Mouse (Mus musculus): Measurements from ENCODE around the gene Fcgr4.
"Not testable (repeated sequence)": the region's sequence is repeated elsewhere in the genome, so short reads cannot be mapped to it uniquely, and the experiment has no call there.

Gene Fcgr4

GRCm38 (mm10) chr1:171018737-171019136 is at the start of gene Fcgr4:
Fcgr4 (plus strand) TSS chr1:171018920.
- DNase-seq: no peak

DNA sequence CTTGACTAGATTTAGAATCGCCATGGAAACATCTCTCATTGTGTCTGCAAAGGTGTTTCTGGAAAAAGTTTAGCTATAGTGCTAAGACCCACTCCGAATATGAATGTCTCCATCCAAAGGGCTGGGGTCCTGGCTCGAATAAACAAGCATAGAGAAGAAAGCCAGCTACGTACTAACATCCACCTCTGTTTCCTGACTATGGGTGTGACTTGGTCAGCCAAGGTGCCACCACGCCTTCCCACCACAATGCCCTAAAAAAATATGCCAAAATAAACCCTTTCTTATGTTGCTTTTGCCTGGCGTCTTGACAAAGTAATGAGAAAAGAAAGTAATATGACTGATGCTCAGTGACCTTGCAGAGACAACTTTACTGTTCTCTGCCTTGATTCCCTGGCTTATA is 46.2 kb upstream of the Fcgr4 start:
- no peak for DNase-seq

GRCm38 (mm10) chr1:170972936-170973335 is 45.8 kb upstream of the Fcgr4 start:
- no peak for DNase-seq

- DNase-seq: peak; percentile 33
Measured at GRCm38 (mm10) chr1:170974171-170974570, 44.5 kb upstream of the Fcgr4 start.

GRCm38 (mm10) chr1:170974736-170975135 is 44.0 kb upstream of the Fcgr4 start:
- DNase-seq: no peak

DNA sequence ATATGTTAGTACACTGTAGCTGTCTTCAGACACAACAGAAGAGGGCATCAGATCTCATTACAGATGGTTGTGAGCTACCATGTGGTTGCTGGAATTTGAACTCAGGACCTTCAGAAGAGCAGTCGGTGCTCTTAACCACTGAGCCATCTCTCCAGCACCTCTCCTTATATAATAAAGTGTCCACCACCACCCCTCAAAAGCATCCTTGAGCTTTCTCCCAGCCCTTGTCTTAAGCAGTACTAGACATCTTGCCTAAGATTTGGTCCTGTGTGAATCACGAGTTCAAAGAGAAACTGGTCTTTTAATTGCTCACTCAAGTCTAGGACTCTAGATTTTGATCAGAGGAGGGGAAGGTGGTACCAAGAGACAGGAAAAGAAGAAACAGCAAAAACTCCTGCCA is 43.4 kb upstream of the Fcgr4 start:
- DNase-seq: not testable (repeated sequence)

- peak; percentile 77 for DNase-seq
Measured at GRCm38 (mm10) chr1:170975751-170976161, 43.0 kb upstream of the Fcgr4 start.

GRCm38 (mm10) chr1:170976447-170976846 is 42.3 kb upstream of the Fcgr4 start, which contains the start of gene Fcgr2b:
Fcgr2b (minus strand) TSS chr1:170976547.
- DNase-seq: no peak

GRCm38 (mm10) chr1:170978601-170979000 is 40.1 kb upstream of the Fcgr4 start:
- no peak for DNase-seq

DNA sequence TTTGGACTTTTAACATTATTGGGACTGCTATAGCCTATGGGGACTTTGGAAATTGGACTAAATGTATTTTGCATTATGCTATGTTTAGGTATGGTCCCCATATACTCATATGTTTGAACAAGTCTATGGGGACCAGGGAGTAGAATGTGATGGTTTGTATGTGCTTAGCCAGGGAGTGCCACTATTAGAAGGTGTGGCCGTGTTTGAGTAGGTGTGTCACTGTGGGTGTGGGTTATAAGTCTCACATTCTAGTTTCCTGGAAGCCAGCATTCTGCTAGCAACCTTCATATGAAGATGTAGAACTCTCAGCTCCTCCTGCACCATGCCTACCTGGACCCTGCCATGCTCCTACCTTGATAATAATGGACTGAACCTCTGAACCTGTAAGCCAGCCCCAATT is 37.0 kb upstream of the Fcgr4 start:
- DNase-seq: not testable (repeated sequence)

GRCm38 (mm10) chr1:170982301-170982700 is 36.4 kb upstream of the Fcgr4 start:
- no peak for DNase-seq

DNA sequence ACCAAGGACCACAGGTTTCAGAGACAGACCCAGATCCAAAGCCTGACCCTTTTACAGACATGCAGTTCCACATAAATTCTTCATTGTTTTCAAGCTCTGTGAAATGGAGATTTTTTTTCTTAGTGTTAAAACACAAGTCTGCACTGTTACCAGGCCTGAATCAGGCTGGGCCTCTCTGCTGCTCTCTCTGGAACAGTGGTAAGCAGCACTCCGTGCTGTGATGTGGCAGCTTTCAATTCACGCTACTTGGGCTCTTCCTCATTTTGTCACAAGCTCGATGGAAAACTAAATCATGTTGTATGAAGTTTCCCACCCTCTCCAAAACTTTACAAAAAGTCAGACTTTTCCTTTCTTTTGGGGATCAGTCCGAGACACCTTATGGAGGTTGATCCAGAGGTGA is 35.7 kb upstream of the Fcgr4 start:
- no peak for DNase-seq

- DNase-seq: no peak
Measured at GRCm38 (mm10) chr1:170985092-170985491, 33.6 kb upstream of the Fcgr4 start.

DNA sequence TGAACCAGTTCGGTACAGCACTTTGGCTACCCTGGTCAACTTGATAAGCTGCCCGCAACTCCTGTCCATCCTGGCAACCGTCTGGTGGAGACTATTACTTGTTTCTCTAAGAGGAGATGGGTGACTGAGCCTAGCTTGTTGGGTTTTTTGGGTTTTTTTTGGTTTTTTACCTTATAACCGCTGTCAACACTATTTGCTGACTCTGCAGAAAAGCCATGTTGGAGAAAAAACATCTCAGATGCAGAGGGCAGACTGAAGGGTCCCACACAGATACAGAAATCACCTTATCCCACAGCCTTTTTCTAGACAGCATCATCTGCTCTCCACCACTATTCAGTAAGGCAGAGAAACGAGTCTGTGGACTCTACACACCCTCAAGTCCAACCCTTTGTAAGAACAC is 32.9 kb upstream of the Fcgr4 start:
- DNase-seq: no peak

GRCm38 (mm10) chr1:170989656-170990055 is 29.1 kb upstream of the Fcgr4 start:
- no peak for DNase-seq

DNA sequence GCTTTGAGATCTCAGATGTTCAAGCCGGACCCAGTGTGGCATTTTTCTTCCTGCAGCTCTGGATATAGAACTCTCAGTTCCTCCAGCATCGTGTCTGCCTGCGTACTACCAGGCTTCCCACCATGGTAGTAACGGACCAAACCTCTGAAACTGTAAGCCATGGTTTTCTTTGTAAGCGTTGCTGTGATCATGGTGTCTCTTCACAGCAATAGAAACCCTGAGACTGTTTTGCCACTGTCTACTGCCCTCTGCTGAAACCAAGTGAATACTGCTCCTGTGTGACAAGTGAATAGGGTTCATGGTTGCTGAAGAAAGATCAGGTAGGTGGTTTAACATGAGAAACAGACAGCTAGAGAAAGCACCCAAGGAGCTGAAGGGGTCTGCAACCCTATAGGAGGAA is 26.2 kb upstream of the Fcgr4 start:
- DNase-seq: peak; percentile 47

- DNase-seq: no peak
Measured at GRCm38 (mm10) chr1:170996034-170996433, 22.7 kb upstream of the Fcgr4 start.

DNA sequence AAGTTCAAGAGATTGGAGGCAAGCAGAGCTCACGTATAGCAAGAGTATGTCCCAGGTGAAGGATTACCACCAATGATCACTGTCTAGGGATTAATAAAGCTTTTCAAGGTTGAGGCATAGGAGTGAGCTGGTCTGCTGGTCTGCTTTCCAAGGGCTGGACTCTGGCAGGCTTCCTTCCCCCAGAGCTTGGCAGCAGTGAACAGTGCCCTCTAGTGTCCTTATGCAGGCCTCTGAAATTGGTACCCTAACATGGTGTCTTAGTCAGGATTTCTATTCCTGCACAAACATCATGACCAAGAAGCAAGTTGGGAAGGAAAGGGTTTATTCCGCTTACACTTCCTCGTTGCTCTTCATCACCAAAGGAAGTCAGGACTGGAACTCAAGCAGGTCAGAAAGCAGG is 22.0 kb upstream of the Fcgr4 start:
- DNase-seq: peak; percentile 72

- DNase-seq: peak; percentile 34
Measured at GRCm38 (mm10) chr1:170997756-170998655, 20.7 kb upstream of the Fcgr4 start.

DNA sequence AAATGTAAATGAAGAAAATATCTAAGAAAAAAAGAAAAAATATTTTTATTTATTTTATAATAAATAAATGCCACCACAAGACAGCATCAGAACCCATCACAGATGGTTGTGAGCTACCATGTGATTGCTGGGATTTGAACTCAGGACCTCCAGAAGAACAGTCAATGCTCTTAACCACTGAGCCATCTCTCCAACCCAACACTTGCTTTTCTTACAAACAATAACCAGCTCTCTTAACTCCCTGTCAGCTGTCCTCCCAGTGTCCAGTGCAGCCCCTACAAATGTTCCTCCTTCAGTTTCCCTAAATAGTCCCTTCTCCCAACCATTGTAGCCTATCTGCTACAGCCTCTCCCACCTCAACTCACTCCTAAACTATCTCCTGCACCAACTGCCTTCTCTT is 18.9 kb upstream of the Fcgr4 start:
- no peak for DNase-seq

DNA sequence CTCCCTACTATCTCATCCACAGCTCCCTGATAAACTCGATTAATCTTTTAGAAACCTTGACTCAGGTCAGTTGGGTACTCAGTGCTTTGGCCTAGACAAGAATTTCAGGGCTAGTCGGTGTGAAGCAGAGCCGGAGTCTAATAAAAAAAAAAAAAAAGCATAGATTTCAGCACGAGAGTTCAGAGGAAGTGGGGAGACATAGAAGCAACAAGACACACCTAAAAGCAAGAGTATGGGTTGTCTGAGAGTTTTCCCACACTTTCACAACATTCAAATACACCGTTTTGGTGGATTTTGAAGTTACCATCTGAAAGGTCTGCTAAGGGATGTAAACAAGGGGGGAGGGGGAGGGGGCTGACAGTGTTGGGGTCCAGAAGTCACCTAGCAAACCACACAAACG is 13.6 kb upstream of the Fcgr4 start:
- DNase-seq: no peak

DNA sequence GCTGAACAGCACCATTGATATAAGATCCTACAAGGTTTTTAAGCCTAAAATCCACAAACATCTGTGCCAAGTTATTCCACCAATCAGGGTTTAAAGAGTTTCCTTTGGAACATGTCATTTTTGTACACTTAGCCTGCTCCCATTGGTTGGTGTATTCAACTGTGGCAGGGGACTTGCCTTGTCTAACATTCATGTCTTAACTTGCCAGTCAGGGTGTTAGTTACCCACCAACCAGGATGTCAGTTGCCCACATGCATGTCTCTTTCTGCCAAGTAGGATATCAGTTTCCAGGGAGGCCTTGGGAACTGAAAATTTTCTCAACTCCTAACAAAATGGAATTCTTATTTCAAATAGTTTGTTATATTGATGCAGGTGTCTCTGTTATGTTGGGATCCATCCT is 13.1 kb upstream of the Fcgr4 start:
- no peak for DNase-seq

DNA sequence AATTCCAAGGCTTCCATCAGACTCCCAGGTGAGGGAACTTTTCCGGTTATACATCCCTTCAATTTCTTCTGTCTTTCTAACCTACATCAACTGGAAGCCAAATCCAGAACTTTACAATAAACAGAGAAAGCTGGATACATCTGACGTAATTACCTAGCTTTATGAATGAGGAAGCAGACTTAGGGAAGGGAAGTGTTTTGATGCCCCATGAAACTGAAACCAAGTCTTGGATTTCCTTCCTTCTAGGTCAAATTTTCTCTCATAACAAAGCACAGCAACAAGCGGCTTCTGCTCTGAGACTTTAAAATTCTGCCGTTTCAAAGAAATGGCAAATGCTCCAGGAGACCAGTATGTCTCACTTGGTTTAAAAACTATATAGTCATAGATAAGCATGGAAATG is 12.4 kb upstream of the Fcgr4 start:
- DNase-seq: no peak

GRCm38 (mm10) chr1:171006905-171007304 is 11.8 kb upstream of the Fcgr4 start:
- no peak for DNase-seq

DNA sequence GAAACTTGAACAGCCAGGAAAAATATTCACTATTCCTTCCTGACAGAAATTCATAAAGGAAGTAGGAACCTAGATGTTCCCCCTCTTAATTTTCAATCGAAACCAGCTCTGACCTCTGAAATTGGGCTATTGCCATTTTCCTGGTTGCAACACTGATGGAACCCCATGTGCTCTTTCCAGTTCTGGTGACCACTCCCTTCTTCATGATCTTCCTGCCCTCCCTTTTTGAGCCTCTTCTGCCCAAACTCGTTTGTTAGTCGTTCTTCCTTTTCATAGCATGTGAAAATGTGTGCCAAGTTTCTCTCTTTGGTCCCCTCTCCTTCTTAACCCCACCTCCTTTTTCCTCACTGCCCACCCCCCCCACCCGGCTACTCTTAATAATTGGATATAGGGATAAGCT is 7.0 kb upstream of the Fcgr4 start:
- no peak for DNase-seq
